Mouse (Mus musculus) gastrocnemius, postnatal 14 days (tissue): ENCODE data around the gene Fgfr2. TPM values are rescaled to one million over a fixed set of nuclear protein-coding genes. Genes with fewer than 3 reads are reported as not detected.

Experiments used
- DNase-seq: peaks from one replicate; pipeline ENCODE4 v3.0.0; 2021; ENCODE audit warnings: mixed read lengths
- intact Hi-C: fragments of 180-260 bp; cut with DNase I; formaldehyde crosslinking; loops from one replicate; pipeline ENCODE4 v1.15.1; 2025; ENCODE audit warnings: low total_unique reads
- total RNA-seq, 2 experiments: library from RNA; stranded (reverse); gene quantifications; 2 replicates each; pipeline ENCODE4 v1.2.3; 2021

Fgfr2 gene
- total RNA-seq, 2 experiments from 2014 or later, result 1.2 to 1.8 TPM

- DNase-seq, result no peak
- intact Hi-C loops, result no loop called here
These were observed 195.9 kb downstream of the Fgfr2 start for GRCm38 (mm10) chr7:132927201-132927600.

- intact Hi-C loops, result no loop called here
- no peak for DNase-seq
These were observed 197.9 kb downstream of the Fgfr2 start for GRCm38 (mm10) chr7:132925227-132925626.

DNA sequence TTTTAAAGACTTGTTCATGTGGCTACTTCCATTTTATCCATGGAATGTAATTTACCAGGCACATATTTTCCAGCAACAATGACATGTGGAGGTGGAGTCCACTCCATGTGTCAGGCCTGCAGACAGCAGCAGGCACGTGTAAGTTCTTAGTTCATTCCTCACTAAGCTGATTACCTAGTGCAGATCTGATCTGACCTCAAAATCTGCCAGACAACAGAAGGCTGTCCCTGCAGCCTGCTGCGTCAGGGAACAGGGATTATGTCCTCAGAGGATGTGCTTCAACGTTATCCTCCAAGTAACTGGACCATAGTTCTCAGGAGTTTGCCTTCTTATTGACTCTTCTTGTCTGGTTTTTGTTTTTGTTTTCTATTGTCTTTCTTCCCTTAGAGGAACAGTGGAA is 201.2 kb downstream of the Fgfr2 start:
- DNase-seq, result no peak
- intact Hi-C loops, result no loop called here

DNA sequence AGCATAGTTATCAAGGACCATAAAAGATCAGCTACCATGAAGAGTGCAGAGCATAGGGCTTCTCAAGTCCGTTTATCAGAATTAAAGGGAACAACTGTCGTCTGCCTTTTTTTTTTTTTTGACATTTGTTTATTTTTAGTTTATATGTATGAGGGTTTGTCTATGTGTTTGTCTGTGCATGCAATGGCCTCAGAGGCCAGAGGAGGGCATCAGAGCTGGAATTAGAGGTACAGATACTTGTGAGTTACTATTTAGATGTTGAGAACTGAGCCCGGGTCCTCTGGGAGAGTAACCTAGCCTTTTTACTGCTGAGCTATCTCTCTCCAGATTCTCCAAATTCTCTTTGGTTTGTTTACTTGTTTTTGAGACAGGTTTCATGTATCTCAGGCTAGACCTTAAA is 219.4 kb downstream of the Fgfr2 start:
- DNase-seq, result no peak
- intact Hi-C loops, result no loop called here

DNA sequence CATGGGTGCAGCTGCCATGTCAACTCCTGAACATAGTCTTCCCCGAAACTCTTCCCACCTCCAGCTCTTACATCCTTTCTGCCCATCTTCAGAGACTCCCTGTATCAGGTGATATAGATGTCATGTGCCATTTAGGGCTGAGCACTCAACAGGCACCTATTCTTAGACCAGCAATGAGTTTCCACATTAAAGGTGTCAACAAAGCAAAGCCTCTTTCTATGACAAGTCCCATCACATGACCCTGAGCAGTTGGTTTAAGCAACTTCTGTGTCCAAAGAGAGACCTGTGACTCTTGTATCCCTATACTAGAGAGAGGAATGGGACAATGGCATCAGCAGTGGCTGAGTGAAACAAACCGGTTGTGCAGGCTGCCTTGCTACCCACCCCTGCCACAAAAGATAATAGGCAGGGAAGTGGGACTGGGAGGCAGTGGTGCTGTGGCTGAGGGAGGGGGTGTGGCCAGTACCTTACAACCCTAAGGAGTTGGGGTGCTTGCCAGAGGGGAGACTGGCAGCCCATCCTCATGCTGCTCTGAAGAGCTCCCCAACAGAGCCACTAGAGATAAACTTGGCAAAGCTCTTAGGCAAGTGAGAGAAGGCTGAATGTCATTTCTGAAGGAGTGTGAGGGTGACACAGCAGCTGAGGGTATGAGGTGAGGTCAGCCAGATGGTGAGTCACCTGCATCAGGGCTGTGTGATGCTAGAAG is 222.2 kb downstream of the Fgfr2 start:
- DNase-seq, result no peak
- intact Hi-C loops, result no loop called here

DNA sequence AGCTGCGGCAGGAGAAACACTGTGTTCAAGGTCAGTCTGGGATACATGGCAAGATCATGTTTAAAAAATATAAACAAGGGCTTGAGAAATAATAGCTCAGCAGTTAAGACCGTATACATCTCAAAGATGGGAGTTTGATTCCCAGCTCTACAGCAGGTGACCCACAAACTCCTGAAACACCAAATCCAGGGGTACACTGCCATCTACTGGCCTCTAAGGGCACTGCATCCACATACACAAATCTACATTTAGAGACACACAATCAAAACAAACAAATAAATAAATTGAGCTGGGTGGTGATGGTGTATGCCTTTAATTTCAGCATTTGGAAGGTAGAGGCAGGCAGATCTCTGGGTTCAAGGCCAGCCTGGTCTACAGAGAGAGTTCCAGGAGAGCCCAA is 224.9 kb downstream of the Fgfr2 start:
- intact Hi-C loops, result loop anchor here (10.0 kb wide), 1 partner anchor 243 kb away; no protein-coding TSS in a partner anchor
- DNase-seq, result no peak

DNA sequence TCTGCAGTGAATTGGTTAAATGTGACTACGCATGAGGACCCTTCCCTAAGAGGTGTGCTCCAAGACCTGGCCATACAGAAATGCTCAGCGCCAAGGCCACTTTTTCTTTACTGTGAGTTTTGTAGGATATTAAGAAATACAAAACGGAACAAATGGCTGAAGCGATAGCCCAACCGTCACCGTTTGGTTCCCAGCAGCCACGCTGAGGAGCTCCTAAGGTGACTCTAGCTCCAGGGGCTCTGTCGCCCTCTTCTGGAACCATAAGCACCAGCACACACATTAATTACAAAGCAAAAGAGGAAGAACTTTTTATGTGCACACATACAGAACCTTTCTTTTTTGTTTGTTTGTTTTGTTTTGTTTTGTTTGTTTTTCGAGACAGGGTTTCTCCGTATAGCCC is 225.9 kb downstream of the Fgfr2 start:
- intact Hi-C loops, result loop anchor here (10.0 kb wide), 1 partner anchor 242 kb away; no protein-coding TSS in a partner anchor
- DNase-seq, result no peak

GRCm38 (mm10) chr7:132896206-132896815 is 226.8 kb downstream of the Fgfr2 start:
- intact Hi-C loops, result loop anchor here (10.0 kb wide), 1 partner anchor 242 kb away; no protein-coding TSS in a partner anchor
- no peak for DNase-seq

GRCm38 (mm10) chr7:132894841-132895555 is 228.2 kb downstream of the Fgfr2 start:
- intact Hi-C loops, result loop anchor here (10.0 kb wide), 1 partner anchor 240 kb away; no protein-coding TSS in a partner anchor
- no peak for DNase-seq

DNA sequence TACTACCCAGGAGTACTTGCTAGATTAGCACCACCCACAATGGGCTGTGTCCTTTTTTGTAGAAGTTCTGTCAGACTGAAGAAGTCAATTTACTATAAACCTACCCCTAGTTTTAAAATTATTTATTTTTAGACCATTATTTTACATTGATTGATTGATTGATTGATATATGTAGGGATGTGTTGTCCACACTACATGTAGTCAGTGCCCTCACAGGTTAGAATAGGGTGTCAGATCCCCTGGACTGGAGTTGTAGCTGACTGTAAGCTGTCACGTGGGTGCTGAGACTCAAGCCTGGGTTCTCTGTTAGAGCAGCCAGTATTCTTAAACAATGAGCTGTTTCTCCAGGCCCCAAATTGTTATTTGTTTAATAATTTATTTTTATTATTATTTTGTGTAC is 229.8 kb downstream of the Fgfr2 start:
- no peak for DNase-seq
- intact Hi-C loops, result loop anchor here (10.0 kb wide), 1 partner anchor 239 kb away; no protein-coding TSS in a partner anchor

GRCm38 (mm10) chr7:132892806-132893205 is 230.3 kb downstream of the Fgfr2 start:
- intact Hi-C loops, result loop anchor here (10.0 kb wide), 1 partner anchor 238 kb away; no protein-coding TSS in a partner anchor

DNA sequence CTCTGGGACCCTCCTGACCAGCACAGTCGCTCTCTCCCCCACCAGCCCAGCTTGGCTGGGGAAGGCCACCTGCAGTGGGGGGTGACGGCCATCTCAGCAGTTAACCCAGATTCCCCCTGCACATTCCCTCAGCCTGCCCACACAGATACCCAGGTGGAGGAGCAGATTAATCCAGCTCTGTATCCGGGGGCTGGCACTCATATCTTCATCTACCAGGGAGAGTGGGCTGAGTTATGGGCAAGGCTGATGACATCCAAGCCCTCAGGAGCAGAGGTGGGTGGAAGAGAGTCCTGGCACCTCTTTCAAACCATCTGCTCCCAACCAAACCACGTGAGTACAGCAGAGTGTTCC is 230.9 kb downstream of the Fgfr2 start:
- intact Hi-C loops, result loop anchor here (10.0 kb wide), 1 partner anchor 237 kb away; no protein-coding TSS in a partner anchor
- no peak for DNase-seq

More at GRCm38 (mm10) chr7:132892806-132893205, 230.3 kb downstream of the Fgfr2 start:
- no peak for DNase-seq

DNA sequence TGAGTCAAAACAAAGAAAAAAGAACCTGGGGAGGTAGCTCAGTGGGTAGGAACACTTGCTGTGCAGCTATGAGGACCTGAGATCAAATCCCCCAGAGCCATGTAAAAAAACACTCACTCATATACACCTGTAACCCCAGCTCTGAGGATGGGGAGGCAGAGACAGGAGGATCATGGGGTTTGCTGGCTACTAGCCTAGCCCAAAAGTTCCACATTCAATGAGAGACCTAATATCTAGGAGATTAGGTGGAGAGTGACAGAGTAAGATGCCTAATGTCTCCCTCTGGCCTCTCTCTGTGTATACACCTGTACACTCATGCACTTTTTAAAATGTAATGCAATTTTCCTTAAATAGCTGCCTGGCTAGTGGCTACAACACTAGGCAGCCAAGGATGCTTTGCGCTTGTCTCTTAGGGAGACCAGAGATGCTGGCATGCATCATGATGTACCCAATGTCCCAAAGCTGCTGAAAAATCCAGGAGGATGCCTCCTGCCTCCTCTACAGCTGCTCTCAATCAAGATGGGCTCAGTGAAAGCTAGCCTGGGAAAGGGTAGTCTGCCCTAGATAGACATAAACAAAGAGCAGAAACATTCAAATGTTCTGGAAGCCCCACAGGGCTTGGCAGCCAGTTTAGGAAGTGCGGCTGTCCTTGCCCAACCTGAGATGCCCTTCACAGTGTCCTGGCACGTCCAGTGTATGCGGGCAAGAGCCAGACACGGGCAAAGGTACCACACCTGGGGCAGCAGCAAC is 231.4 kb downstream of the Fgfr2 start:
- intact Hi-C loops, result loop anchor here (10.0 kb wide), 1 partner anchor 237 kb away; no protein-coding TSS in a partner anchor
- DNase-seq, result no peak

- intact Hi-C loops, result loop anchor here (10.0 kb wide), 1 partner anchor 235 kb away; no protein-coding TSS in a partner anchor
- DNase-seq, result no peak
These were observed 232.9 kb downstream of the Fgfr2 start for GRCm38 (mm10) chr7:132890201-132890600.

GRCm38 (mm10) chr7:132889691-132890090 is 233.5 kb downstream of the Fgfr2 start:
- DNase-seq, result no peak
- intact Hi-C loops, result loop anchor here (10.0 kb wide), 1 partner anchor 235 kb away; no protein-coding TSS in a partner anchor

DNA sequence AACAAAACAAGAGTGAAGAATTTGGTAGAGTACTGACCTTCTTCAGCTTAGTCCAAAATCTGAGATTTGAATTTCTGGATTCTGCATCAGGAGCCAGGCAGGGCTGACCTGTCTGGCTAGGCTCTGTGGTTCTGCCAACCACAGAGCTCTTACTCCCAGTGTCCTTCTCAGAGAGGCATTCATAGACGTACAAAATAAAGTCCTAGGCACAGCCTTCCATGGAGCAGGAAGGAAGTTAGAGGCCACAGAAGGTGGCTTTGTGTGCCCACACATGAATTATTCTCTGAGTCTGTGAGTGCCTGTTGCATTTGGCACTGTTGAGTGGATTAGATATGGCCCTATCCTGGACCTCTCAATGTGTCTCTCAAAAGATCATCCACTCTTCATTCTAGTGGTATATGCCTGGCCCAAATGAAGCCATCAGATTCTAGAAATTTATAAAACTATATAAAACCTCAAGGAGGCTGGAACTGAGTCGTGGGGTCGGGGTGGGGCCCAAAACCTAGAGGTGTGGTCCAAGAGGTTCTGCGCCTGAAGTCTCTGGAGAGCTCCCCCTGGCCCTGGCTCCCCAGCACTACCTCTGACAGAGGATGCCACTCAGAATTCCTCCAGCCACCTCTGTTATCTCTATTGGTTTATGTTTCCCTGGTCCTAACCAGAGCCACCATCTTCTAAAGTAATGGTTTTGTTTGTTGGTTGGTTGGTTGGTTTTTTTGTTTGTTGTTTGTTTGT is 234.5 kb downstream of the Fgfr2 start:
- DNase-seq, result no peak
- intact Hi-C loops, result no loop called here

GRCm38 (mm10) chr7:132888052-132888451 is 235.1 kb downstream of the Fgfr2 start:
- intact Hi-C loops, result no loop called here

GRCm38 (mm10) chr7:132887019-132887804 is 235.9 kb downstream of the Fgfr2 start:
- DNase-seq, result no peak
- intact Hi-C loops, result no loop called here

More at GRCm38 (mm10) chr7:132888052-132888451, 235.1 kb downstream of the Fgfr2 start:
- no peak for DNase-seq
